ENCODE assay signal across 24 mouse cellular contexts in the genomic region with DNA sequence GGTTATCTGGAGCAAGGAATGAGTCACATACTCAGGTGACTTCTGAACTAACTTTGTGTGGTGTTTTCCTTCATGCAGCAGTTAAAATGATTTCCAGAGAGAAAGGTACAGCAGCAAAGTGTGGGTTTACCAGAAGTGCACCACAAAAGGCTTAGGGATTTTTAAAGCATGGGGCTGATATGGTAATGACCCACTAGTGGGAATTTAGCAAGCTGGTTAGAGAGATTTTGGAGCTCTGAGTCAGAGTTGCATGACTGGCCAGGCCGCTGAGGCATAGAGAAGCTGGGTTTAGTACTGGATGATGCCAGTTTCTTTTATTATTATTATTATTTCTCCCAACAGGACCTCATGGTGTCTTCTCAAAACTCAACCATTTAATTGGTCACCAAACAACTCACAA.
"Had no signal": no experiment of that assay in that cellular context is flagged by ENCODE, and none has a peak within 500 bp of the region (broad histone marks: within the 10 kb centered on the region; RNA-seq: fewer than 3 reads in every experiment).

No protein-coding gene starts in this region.

- ATAC-seq: liver, embryonic 12.5 days; liver, postnatal 0 days; lung, postnatal 0 days; midbrain, embryonic 13.5 days; midbrain, embryonic 15.5 days; midbrain, embryonic 16.5 days had no signal

- DNase-seq: left cerebral cortex, postnatal 4 days; liver; liver, embryonic 13.5 days; liver, postnatal 0 days; lung, adult 18-20 months; lung, adult 2 months; lung, embryonic 14.5 days; lung, postnatal 10 days; lung, postnatal 14 days; lung, postnatal 36 days; lung, postnatal 4 days; midbrain, embryonic 14.5 days had no signal

- H3K27me3 ChIP-seq: limb, embryonic 12.5 days; limb, embryonic 13.5 days; limb, embryonic 15.5 days; liver, embryonic 12.5 days; liver, embryonic 13.5 days; liver, embryonic 15.5 days; lung, embryonic 15.5 days; megakaryocyte, embryonic 14.5 days; midbrain, embryonic 12.5 days; midbrain, embryonic 13.5 days; midbrain, embryonic 15.5 days had no signal
